7 mouse cellular contexts compared by ENCODE assay signal in genomic region chr6:87981030-87981485, GRCm38 (mm10). TPM values are rescaled to one million over a fixed set of nuclear protein-coding genes. Genes with fewer than 3 reads are reported as not detected.
DNase-seq lines count a peak whose midpoint lies in the region; ATAC-seq lines count a peak whose summit lies in the region.

No protein-coding gene starts in this region.

- DNase-seq in lung, adult 18-20 months: no peak
- peak; percentile 48 for DNase-seq in forebrain, embryonic 14.5 days (ENCODE audit: low spot score)
- DNase-seq in kidney, postnatal 10 days: peak; percentile 60
- DNase-seq in yolk sac, embryonic 10.5 days (ENCODE audit: low spot score): peak; percentile 45

- under 1% methylated on average over 46 of the region's 56 CpGs for WGBS in lung, embryonic 15.5 days
- under 1% methylated on average over 51 of the region's 56 CpGs for WGBS in forebrain, embryonic 14.5 days
- under 1% methylated on average over 48 of the region's 56 CpGs for WGBS in midbrain, embryonic 16.5 days

- peak; percentile 33; the same call in 1 of the 2 replicates for ATAC-seq in lung, embryonic 15.5 days (ENCODE audit: borderline replicate concordance, extremely low read depth, low FRiP score, low TSS enrichment)
- peak; percentile 43 for ATAC-seq in forebrain, embryonic 14.5 days
- ATAC-seq in midbrain, embryonic 16.5 days: peak; percentile 70

- H3K4me1 ChIP-seq in lung, embryonic 15.5 days: peaks cover 15% of the 10 kb centered on the region
- H3K4me1 ChIP-seq in brown adipose tissue, adult 24 weeks (ENCODE audit: control insufficient read depth, insufficient read depth, insufficient read length, low read length): no peaks in the 10 kb centered on the region
- peaks cover 17% of the 10 kb centered on the region for H3K4me1 ChIP-seq in forebrain, embryonic 14.5 days (ENCODE audit: control insufficient read depth, insufficient read depth, low read length)
- H3K4me1 ChIP-seq in midbrain, embryonic 16.5 days (ENCODE audit: control insufficient read depth, insufficient read depth, low read length): peaks cover 17% of the 10 kb centered on the region

- peak overlapping the region; percentile 87 for H3K27ac ChIP-seq in lung, embryonic 15.5 days
- H3K27ac ChIP-seq in brown adipose tissue, adult 24 weeks (replicated peaks; ENCODE audit: low read depth, low read length): no peak overlapping the region
- H3K27ac ChIP-seq in forebrain, embryonic 14.5 days (ENCODE audit: low read depth, low read length): peak overlapping the region; percentile 95
- peak overlapping the region; percentile 93 for H3K27ac ChIP-seq in midbrain, embryonic 16.5 days (ENCODE audit: low read length)

- no peaks in the 10 kb centered on the region for H3K9me3 ChIP-seq in lung, embryonic 15.5 days
- no peaks in the 10 kb centered on the region for H3K9me3 ChIP-seq in forebrain, embryonic 14.5 days (replicated peaks; ENCODE audit: control insufficient read depth, low read length)
- H3K9me3 ChIP-seq in midbrain, embryonic 16.5 days (replicated peaks; ENCODE audit: control insufficient read depth, low read length, poor library complexity, severe bottlenecking): no peaks in the 10 kb centered on the region

- H3K27me3 ChIP-seq in lung, embryonic 15.5 days: no peaks in the 10 kb centered on the region
- no peaks in the 10 kb centered on the region for H3K27me3 ChIP-seq in forebrain, embryonic 14.5 days (replicated peaks; ENCODE audit: control insufficient read depth, insufficient read depth, low read length)
- no peaks in the 10 kb centered on the region for H3K27me3 ChIP-seq in midbrain, embryonic 16.5 days (ENCODE audit: control insufficient read depth, insufficient read depth, low read depth, low read length)

- peak overlapping the region; percentile 84 for H3K9ac ChIP-seq in lung, embryonic 15.5 days
- peak overlapping the region; percentile 97 for H3K9ac ChIP-seq in forebrain, embryonic 14.5 days (ENCODE audit: low read length)
- H3K9ac ChIP-seq in midbrain, embryonic 16.5 days (ENCODE audit: low read depth, low read length): peak overlapping the region; percentile 93

- peaks cover 19% of the 10 kb centered on the region for H3K36me3 ChIP-seq in lung, embryonic 15.5 days
- H3K36me3 ChIP-seq in forebrain, embryonic 14.5 days (ENCODE audit: control insufficient read depth, insufficient read depth, low read length): peaks cover 22% of the 10 kb centered on the region
- no peaks in the 10 kb centered on the region; the same call in 1 of the 2 replicates for H3K36me3 ChIP-seq in midbrain, embryonic 16.5 days (ENCODE audit: control insufficient read depth, insufficient read depth, low read length)

- H3K4me3 ChIP-seq in lung, embryonic 15.5 days: peak overlapping the region; percentile 72
- H3K4me3 ChIP-seq in brown adipose tissue, adult 24 weeks (ENCODE audit: insufficient read depth, low read depth, low read length): peak overlapping the region; percentile 54
- H3K4me3 ChIP-seq in forebrain, embryonic 14.5 days (ENCODE audit: low read depth, low read length): peak overlapping the region; percentile 98
- H3K4me3 ChIP-seq in midbrain, embryonic 16.5 days (ENCODE audit: low read depth, low read length): peak overlapping the region; percentile 97

- H3K4me2 ChIP-seq in lung, embryonic 15.5 days: peak overlapping the region; percentile 76
- peak overlapping the region; percentile 67 for H3K4me2 ChIP-seq in forebrain, embryonic 14.5 days (ENCODE audit: low read length)
- H3K4me2 ChIP-seq in midbrain, embryonic 16.5 days (ENCODE audit: low read length): peak overlapping the region; percentile 71

RNA-seq across cellular contexts. Expression of gene H1fx, which starts 0.4 kb away (rescaled TPM):
- 44.4 and 46.6 TPM in 2 replicates for polyA plus RNA-seq in lung, embryonic 15.5 days (2015; fragmentation: Nextera tagmentation; extraction: Ambion mirVana)
- 2.3 and 2.8 TPM in 2 replicates for polyA plus RNA-seq in brown adipose tissue, adult 24 weeks (2012; ENCODE audit: insufficient read depth, insufficient read length, missing spikeins)
- polyA plus RNA-seq in forebrain, embryonic 14.5 days (2014; fragmentation: Nextera tagmentation; extraction: Ambion mirVana): 20.5 and 27.0 TPM in 2 replicates
- 13.5 and 14.4 TPM in 2 replicates for polyA plus RNA-seq in midbrain, embryonic 16.5 days (2015; fragmentation: Nextera tagmentation; extraction: Ambion mirVana)

Comparison
In these comparisons a context has a peak if more than half of its experiments do, and no peak if none do; other contexts are left out.
1. DNase-seq: peak in forebrain, embryonic 14.5 days (single experiment), kidney, postnatal 10 days (single experiment) and yolk sac, embryonic 10.5 days (single experiment); none in lung, adult 18-20 months (0 of 2).
2. Peak in every context shown above with its lines, with median percentiles within 50 percentile points of each other: ATAC-seq, H3K4me2 ChIP-seq, H3K4me3 ChIP-seq and H3K9ac ChIP-seq.